Mouse (Mus musculus) megakaryocyte, embryonic 14.5 days (primary cell): ENCODE results near the gene Cnih3. TPM values are rescaled to one million over a fixed set of nuclear protein-coding genes. Genes with fewer than 3 reads are reported as not detected.

Experiments
- H3K27me3 ChIP-seq: replicated peaks from 2 replicates; pipeline ENCODE3; 2012; ENCODE audit warnings: inconsistent platforms
- H3K36me3 ChIP-seq: replicated peaks from 2 replicates; pipeline ENCODE3; 2012; ENCODE audit warnings: low read length, inconsistent platforms, mixed read lengths
- H3K4me1 ChIP-seq: 2 replicates; pipeline ENCODE4 v1.6.1; 2012; ENCODE audit warnings: inconsistent platforms
- H3K4me3 ChIP-seq: replicated peaks from 2 replicates; pipeline ENCODE3; 2012; ENCODE audit warnings: moderate library complexity, mild to moderate bottlenecking, inconsistent platforms
- H3K9me3 ChIP-seq: 2 replicates; pipeline ENCODE4 v1.6.1; 2012; ENCODE audit warnings: inconsistent platforms
- FLI1 ChIP-seq: IDR thresholded peaks from 2 replicates; pipeline ENCODE4 v1.6.1; 2012; ENCODE audit warnings: low read length, inconsistent platforms, mixed read lengths
- GATA1 ChIP-seq: IDR thresholded peaks from 3 replicates; pipeline ENCODE4 v1.6.1; 2012; ENCODE audit warnings: mixed read lengths, low read length, inconsistent platforms, borderline replicate concordance
- polyA plus RNA-seq: library from polyadenylated mRNA; stranded (reverse); fragments of >175 nt; gene quantifications from 2 replicates; pipeline ENCODE4 v1.2.3, GENCODE M21; 2012; ENCODE audit warnings: low replicate concordance; ENCODE audit not compliant: insufficient read depth

Cnih3 gene
- polyA plus RNA-seq, 1 experiment, result not detected

DNA sequence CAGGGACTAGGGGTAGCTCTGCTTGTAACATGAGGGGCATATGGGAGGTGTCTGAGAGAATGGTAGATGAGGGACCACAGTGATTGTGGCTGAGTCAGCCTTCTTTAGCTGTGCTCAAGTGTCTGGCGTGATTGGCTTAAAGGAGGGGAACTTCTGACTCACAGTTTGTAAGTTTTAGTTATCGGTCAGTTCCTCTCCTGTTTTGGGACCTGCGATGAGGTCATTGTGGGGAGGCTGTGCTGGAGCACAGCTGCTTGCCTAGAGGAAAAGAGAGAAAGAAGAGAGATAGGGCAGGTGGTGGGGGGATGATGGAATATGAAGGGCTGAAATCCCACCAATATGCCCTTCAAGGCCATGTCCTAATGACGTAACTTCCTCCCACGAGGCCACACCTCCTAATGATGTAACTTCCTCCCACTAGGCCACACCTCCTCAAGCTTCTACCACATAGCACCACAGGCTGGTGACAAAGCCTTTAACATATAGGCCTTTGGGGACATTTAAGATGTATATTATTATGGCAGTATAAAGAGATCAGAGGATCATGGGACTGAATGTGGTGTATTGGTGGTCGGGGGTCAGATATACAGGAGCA, 42.9 kb downstream of the Cnih3 start:
- Histone ChIP-seq H3K9me3 (0 out of 2 replicates have a peak, but pooled peaks cover 4% of the 10 kb centered on the region), H3K36me3 (no peaks in the 10 kb centered on the region), H3K27me3 (peaks cover 57% of the 10 kb centered on the region), H3K4me1 (peaks cover 8% of the 10 kb centered on the region; the same call in 1 of the 2 replicates), H3K4me3 (no peak overlapping the region)
- TF ChIP-seq FLI1, result no peak
- TF ChIP-seq GATA1, result no peak

- H3K4me1 ChIP-seq, result peaks cover 8% of the 10 kb centered on the region; the same call in 1 of the 2 replicates
- no peak for TF ChIP-seq FLI1
- no peak for TF ChIP-seq GATA1
These were observed 46.8 kb downstream of the Cnih3 start for GRCm38 (mm10) chr1:181399179-181399578.

DNA sequence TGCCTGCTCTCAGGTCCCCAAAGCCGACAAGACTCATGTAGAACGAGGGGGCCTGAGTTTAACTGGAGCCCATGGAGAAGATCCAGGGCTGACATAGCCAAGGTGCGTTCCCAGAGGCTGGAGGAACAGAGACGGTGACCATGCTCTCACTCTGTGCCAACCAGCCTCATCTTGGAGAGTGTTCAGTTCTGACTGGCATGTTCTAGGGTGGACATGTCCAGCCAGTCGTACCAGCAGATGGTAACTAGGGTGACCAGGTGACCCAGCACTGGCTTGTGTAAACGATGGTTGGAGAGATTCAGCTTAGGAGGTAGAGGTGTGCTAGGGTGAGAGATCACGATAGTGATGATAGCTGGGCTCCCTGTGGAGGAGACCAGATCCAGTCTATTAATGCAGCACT, 50.6 kb downstream of the Cnih3 start:
- Histone ChIP-seq H3K36me3 (no peaks in the 10 kb centered on the region), H3K9me3 (0 out of 2 replicates have a peak, but pooled peaks cover 10% of the 10 kb centered on the region), H3K4me1 (peaks cover 3% of the 10 kb centered on the region; the same call in 1 of the 2 replicates), H3K4me3 (no peak overlapping the region), H3K27me3 (peaks cover 70% of the 10 kb centered on the region)
- TF ChIP-seq FLI1 (no peak), GATA1 (no peak)

More at GRCm38 (mm10) chr1:181399179-181399578, 46.8 kb downstream of the Cnih3 start:
- peaks cover 50% of the 10 kb centered on the region for H3K27me3 ChIP-seq
- no peaks in the 10 kb centered on the region for H3K36me3 ChIP-seq
- no peak overlapping the region for H3K4me3 ChIP-seq
- H3K9me3 ChIP-seq, result 0 out of 2 replicates have a peak, but pooled peaks cover 10% of the 10 kb centered on the region

DNA sequence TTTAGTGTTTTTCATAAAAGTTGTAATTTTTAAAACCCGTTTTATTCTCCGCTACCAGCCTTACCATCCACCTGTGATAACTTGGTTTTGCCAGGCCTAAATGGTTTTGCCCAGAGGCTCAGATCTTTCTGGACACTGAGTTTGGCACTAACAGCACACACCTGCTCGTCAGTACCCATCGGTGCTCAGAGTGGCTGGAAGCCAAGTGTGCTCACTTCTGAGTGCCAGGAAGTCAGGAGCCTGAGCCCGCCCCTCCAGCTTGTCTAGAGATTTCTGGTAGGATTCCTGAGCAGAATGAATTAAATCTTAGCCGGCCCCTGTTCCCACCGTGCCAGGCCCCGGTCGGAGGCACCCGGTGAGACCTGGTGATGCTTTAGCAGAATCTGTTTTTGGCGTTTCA, 54.9 kb downstream of the Cnih3 start:
- no peaks in the 10 kb centered on the region for H3K36me3 ChIP-seq
- TF ChIP-seq FLI1, result no peak
- TF ChIP-seq GATA1, result no peak
- peaks cover 5% of the 10 kb centered on the region; the same call in 1 of the 2 replicates for H3K9me3 ChIP-seq
- H3K27me3 ChIP-seq, result peaks cover 77% of the 10 kb centered on the region
- H3K4me1 ChIP-seq, result peaks cover 3% of the 10 kb centered on the region; the same call in 1 of the 2 replicates
- H3K4me3 ChIP-seq, result no peak overlapping the region

- no peak for TF ChIP-seq GATA1
- TF ChIP-seq FLI1, result no peak
- no peaks in the 10 kb centered on the region for H3K36me3 ChIP-seq
- H3K4me3 ChIP-seq, result no peak overlapping the region
- H3K27me3 ChIP-seq, result peaks cover 68% of the 10 kb centered on the region
- peaks cover 8% of the 10 kb centered on the region; the same call in 1 of the 2 replicates for H3K9me3 ChIP-seq
- peaks cover 3% of the 10 kb centered on the region; the same call in 1 of the 2 replicates for H3K4me1 ChIP-seq
These were observed 55.9 kb downstream of the Cnih3 start for GRCm38 (mm10) chr1:181408086-181408975.

GRCm38 (mm10) chr1:181409693-181410092, 57.3 kb downstream of the Cnih3 start:
- Histone ChIP-seq H3K27me3 (peaks cover 68% of the 10 kb centered on the region), H3K9me3 (peaks cover 8% of the 10 kb centered on the region; the same call in 1 of the 2 replicates)
- TF ChIP-seq GATA1, result no peak
- no peak for TF ChIP-seq FLI1

DNA sequence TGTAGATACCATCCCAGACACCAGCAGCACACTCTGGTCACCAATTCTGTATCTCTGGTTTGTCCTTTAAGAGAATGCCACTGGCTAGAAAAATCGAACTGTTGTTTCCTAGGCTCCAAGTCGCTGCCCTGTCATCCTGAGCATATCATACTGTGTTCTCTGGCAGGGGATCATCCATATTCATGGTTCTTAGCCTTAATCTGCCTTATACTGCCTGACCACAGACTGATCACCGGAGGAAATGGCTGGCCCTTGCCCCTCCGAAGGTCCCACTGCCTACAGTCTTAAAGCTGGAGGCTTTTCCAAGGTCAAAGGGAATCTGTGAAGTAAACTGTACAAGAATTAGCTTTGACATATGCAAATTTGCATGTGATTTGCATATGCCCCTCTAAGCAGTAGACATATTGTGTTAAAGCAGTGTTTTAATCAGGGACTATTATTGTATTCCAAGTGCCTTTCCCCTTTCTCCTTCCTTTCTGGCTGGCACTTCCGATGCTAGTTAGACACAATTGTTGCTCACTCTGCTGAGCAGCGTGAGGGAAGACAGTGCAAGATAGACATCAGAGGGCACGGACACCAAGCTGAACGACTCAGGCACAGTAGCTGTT, 58.3 kb downstream of the Cnih3 start:
- TF ChIP-seq FLI1 (no peak), GATA1 (no peak)
- H3K27me3 ChIP-seq, result peaks cover 64% of the 10 kb centered on the region
- H3K4me3 ChIP-seq, result no peak overlapping the region
- H3K9me3 ChIP-seq, result peaks cover 8% of the 10 kb centered on the region; the same call in 1 of the 2 replicates
- peaks cover 8% of the 10 kb centered on the region; the same call in 1 of the 2 replicates for H3K4me1 ChIP-seq
- H3K36me3 ChIP-seq, result no peaks in the 10 kb centered on the region

More at GRCm38 (mm10) chr1:181409693-181410092, 57.3 kb downstream of the Cnih3 start:
- Histone ChIP-seq H3K4me3 (no peak overlapping the region), H3K36me3 (no peaks in the 10 kb centered on the region), H3K4me1 (peaks cover 3% of the 10 kb centered on the region; the same call in 1 of the 2 replicates)

DNA sequence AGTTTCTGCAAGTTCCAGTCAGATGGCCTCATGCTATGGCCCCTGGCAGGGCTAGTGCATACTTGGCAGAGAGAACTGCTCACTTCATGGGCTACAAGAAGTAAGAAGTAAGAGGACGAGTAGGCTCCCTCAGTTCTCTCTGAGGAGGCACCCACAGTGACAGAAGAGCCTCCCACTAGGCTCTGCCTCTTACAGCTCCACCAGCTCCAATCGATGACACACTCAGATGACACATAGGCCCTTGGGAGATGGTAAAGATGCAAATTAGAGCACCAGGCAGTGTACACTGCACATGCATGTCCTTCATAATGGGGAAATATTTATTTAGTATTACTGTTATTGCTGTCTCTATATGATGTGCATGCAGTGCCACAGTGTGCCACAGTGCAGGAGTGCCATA, 62.6 kb downstream of the Cnih3 start:
- Histone ChIP-seq H3K36me3 (no peaks in the 10 kb centered on the region), H3K4me3 (no peak overlapping the region), H3K4me1 (peaks cover 5% of the 10 kb centered on the region; the same call in 1 of the 2 replicates), H3K9me3 (peaks cover 8% of the 10 kb centered on the region; the same call in 1 of the 2 replicates), H3K27me3 (peaks cover 54% of the 10 kb centered on the region)
- TF ChIP-seq FLI1, result no peak
- TF ChIP-seq GATA1, result no peak

GRCm38 (mm10) chr1:181416841-181417240, 64.4 kb downstream of the Cnih3 start:
- Histone ChIP-seq H3K9me3 (peaks cover 7% of the 10 kb centered on the region; the same call in 1 of the 2 replicates), H3K27me3 (peaks cover 57% of the 10 kb centered on the region), H3K4me1 (peaks cover 5% of the 10 kb centered on the region; the same call in 1 of the 2 replicates), H3K36me3 (no peaks in the 10 kb centered on the region), H3K4me3 (no peak overlapping the region)
- TF ChIP-seq FLI1 (no peak), GATA1 (no peak)
